Mouse (Mus musculus) heart, postnatal 36 days (tissue): ENCODE results near the gene Snx33. TPM values are rescaled to one million over a fixed set of nuclear protein-coding genes. Genes with fewer than 3 reads are reported as not detected.

Experiments
- DNase-seq, 2 experiments: peaks; one replicate each; pipeline ENCODE4 v3.0.0; 2021 to 2022
- intact Hi-C: fragments of 180-260 bp; cut with DNase I; formaldehyde crosslinking; loops from one replicate; pipeline ENCODE4 v1.15.1; 2025
- total RNA-seq, 2 experiments: library from RNA; stranded (reverse); gene quantifications; 2 replicates each; pipeline ENCODE4 v1.2.3; 2021

The Snx33 gene
- total RNA-seq, 2 experiments from 2014 or later, result 10.0 to 11.1 TPM

- no peak for DNase-seq
- intact Hi-C loops, result loop anchor here (5.0 kb wide), 1 partner anchor 159 kb away; no protein-coding TSS in a partner anchor
Measured at GRCm38 (mm10) chr9:56893313-56893712, 34.9 kb downstream of the Snx33 start.

- intact Hi-C loops, result loop anchor here (5.0 kb wide), 1 partner anchor 160 kb away; no protein-coding TSS in a partner anchor
- no peak for DNase-seq
Measured at GRCm38 (mm10) chr9:56892111-56892510, 36.1 kb downstream of the Snx33 start.

GRCm38 (mm10) chr9:56891517-56892011, 36.6 kb downstream of the Snx33 start:
- intact Hi-C loops, result loop anchor here (1.0 to 5.0 kb wide), 4 partner anchors 35 to 239 kb away; partner anchors contain the start of genes Man2c1 and Snupn
- peak; percentile 62 to 71 for DNase-seq

GRCm38 (mm10) chr9:56890522-56891250, 37.5 kb downstream of the Snx33 start:
- DNase-seq, result no peak
- intact Hi-C loops, result loop anchor here (1.0 to 5.0 kb wide), 4 partner anchors 36 to 240 kb away; partner anchors contain the start of genes Man2c1 and Snupn

GRCm38 (mm10) chr9:56889817-56890216, 38.4 kb downstream of the Snx33 start:
- intact Hi-C loops, result loop anchor here (1.0 to 5.0 kb wide), 5 partner anchors 37 to 162 kb away; partner anchors contain the start of gene Snupn
- peak; percentile 71 to 76 for DNase-seq

- no peak for DNase-seq
- intact Hi-C loops, result no loop called here
Measured at GRCm38 (mm10) chr9:56887581-56887980, 40.6 kb downstream of the Snx33 start.

GRCm38 (mm10) chr9:56886601-56887000, 41.6 kb downstream of the Snx33 start:
- intact Hi-C loops, result no loop called here
- DNase-seq, result no peak

- no peak for DNase-seq
- intact Hi-C loops, result no loop called here
Measured at GRCm38 (mm10) chr9:56886113-56886512, 42.1 kb downstream of the Snx33 start.

GRCm38 (mm10) chr9:56884328-56884727, 43.8 kb downstream of the Snx33 start:
- DNase-seq, result no peak
- intact Hi-C loops, result no loop called here

- DNase-seq, result no peak
- intact Hi-C loops, result no loop called here
Measured at GRCm38 (mm10) chr9:56883470-56883869, 44.7 kb downstream of the Snx33 start.

GRCm38 (mm10) chr9:56882818-56883217, 45.4 kb downstream of the Snx33 start:
- intact Hi-C loops, result no loop called here
- DNase-seq, result peak; percentile 54 to 63

GRCm38 (mm10) chr9:56882283-56882682, 45.9 kb downstream of the Snx33 start:
- no peak for DNase-seq
- intact Hi-C loops, result no loop called here

- intact Hi-C loops, result no loop called here
- no peak for DNase-seq
Measured at GRCm38 (mm10) chr9:56881539-56882082, 46.6 kb downstream of the Snx33 start.

- DNase-seq, result no peak
- intact Hi-C loops, result no loop called here
Measured at GRCm38 (mm10) chr9:56880790-56881189, 47.4 kb downstream of the Snx33 start.

GRCm38 (mm10) chr9:56877284-56877683, 50.9 kb downstream of the Snx33 start:
- intact Hi-C loops, result no loop called here
- no peak for DNase-seq

GRCm38 (mm10) chr9:56876784-56877183, 51.4 kb downstream of the Snx33 start:
- no peak for DNase-seq
- intact Hi-C loops, result no loop called here

- DNase-seq, result no peak
Measured at GRCm38 (mm10) chr9:56873097-56873496, 55.1 kb downstream of the Snx33 start.

GRCm38 (mm10) chr9:56872105-56872903, 55.9 kb downstream of the Snx33 start:
- intact Hi-C loops, result no loop called here
- no peak for DNase-seq

More at GRCm38 (mm10) chr9:56873097-56873496, 55.1 kb downstream of the Snx33 start:
- intact Hi-C loops, result no loop called here

- DNase-seq, result peak; percentile 41 to 54
- intact Hi-C loops, result no loop called here
Measured at GRCm38 (mm10) chr9:56871191-56871590, 57.0 kb downstream of the Snx33 start.

GRCm38 (mm10) chr9:56870778-56871177, 57.4 kb downstream of the Snx33 start:
- DNase-seq, result no peak
- intact Hi-C loops, result no loop called here

GRCm38 (mm10) chr9:56869552-56869951, 58.6 kb downstream of the Snx33 start:
- DNase-seq, result no peak
- intact Hi-C loops, result no loop called here
